Mouse (Mus musculus) T-helper 2 cell (primary cell): ENCODE measurements around the gene Tjp1.

Experiments
- in situ Hi-C: fragments of 300-600 bp; cut with MboI, MseI; formaldehyde crosslinking; loops from one replicate; pipeline ENCODE4 v1.15.1; 2025; ENCODE audit warnings: high pct_unique_total_duplicates

Gene Tjp1

DNA sequence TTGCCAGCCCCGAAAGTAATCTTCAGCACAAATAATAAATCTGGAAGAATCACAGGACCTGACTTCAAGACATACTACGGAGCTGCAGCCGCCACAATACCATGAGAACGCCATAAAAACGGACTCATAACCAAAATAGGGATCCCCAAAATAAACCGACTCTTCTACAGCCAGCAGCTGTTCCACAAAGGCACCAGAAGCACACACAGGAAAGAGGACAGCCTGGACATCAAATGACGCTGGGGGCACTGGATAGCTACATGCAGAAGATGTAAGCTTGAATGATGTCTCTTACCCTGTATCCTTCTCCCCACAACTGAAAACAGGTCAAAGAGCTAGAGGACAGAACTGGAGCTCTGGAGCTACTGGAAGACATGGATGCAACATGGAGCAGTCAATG, 138.0 kb downstream of the Tjp1 start:
- in situ Hi-C loops: no loop called here

DNA sequence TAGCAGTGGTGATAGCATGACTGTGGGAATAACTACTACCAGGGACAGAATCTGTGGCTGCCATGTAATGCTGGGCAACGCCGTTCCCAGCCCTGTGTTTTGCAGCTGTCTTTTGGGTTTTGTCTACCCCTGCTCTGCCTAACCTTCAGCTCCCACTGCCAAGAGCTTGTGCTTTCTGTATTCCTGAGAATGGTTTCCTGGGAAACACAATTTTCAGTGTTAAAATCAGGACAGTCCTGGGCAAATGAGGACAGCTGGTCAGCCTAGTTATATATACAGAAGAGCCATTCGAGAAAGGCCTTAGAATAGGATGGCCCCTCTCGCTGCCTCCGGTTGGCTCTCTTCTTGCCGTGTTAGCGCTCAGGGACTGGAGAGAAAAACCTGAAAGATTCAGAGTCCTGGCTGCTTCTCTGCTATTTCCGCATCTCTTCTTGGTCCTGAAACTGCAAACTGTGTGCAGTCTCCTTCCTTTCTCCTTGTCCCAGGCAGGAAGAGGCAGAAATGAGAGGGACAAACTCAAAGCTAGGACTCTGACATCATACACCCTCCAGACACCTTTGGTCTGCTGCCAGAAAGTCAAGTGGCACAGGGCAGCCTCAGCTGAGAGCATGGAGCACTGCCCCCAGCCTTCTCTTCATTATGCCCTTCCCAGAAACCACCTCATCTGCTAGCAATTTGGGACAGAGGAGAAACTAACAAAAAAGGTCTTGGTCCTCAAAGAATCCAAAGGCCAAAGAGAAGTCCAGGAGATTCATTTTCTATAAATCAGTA, 139.2 kb downstream of the Tjp1 start:
- in situ Hi-C loops: no loop called here

DNA sequence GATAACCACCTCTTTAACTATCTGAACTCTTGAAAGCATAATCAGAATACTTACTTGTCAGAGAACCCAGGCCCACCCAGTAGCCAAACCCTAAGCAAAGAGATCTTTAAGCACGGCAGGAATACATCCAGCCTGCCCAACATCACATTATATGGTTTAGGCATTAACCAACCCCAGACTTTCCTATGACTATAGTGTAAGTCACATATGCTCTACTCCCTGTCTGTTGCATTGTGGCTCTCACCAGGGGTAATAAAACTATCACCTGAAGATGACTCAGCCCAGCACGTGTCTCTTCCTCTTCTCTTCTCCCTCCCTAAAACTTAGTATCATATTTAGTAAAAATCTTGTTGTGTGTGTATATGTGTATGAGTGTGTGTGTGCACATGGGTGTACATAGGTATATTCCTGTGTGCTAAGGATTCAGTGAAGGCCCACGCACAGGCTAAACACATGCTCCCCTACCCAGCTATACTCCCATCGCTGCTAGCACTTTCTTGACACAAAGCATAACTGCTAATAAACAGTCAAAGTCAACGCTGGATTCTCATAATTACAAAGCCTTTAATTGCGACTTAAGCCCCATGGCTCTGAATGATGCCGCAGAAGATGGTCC, 139.9 kb downstream of the Tjp1 start:
- in situ Hi-C loops: no loop called here

DNA sequence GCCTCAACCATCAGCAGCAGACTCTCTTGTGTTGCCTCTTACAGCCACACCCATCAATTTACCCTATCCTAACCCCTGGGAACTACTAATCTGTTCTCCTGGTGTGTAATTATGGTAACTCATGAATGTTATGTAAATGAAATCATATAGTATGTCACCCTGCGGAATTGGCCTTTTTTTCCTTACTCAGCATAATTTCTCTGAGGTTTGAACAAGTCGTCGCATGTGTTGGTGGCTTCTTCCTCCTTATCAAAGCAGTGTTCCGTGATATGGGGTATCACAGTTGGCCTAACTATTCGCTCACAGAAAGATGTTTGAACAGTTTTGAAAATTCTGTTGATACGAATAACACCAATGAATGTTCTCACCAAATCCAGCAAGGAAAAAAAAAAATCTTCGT, 142.8 kb downstream of the Tjp1 start:
- in situ Hi-C loops: no loop called here

DNA sequence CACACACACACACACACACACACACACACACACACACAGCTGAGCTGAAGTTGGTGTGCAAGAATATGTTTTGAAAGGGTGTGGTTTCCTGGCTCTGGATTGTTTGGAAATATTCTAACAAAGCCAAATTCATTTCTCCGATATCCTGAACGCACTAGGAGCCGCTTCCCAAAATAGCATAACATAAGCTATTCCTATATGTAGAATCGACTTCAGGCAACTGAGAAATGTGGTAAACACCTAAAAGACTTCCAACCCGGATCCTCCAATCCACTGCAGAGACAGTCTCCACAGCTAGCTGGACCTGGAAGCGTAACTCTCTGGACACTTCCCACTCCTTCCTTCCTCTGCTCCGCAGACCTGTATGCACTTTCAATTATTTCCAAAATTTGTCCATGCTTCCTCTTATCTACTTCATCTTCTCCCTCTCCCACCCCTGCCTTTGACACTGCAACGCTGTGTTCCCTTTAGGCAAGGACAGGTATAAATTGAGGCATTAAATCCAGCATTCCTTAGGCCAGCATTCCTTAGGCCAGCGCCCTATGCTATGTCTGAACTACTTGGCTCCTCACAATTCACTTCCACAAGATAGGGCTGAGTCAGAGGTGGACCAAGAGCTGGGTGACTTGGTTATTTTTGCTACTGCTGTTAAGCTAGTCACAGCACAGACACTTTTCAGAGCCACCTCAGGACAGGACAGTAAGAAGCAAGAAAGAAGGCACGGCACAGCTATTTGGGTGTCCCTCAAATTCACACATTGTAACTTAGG, 144.9 kb downstream of the Tjp1 start:
- in situ Hi-C loops: no loop called here

DNA sequence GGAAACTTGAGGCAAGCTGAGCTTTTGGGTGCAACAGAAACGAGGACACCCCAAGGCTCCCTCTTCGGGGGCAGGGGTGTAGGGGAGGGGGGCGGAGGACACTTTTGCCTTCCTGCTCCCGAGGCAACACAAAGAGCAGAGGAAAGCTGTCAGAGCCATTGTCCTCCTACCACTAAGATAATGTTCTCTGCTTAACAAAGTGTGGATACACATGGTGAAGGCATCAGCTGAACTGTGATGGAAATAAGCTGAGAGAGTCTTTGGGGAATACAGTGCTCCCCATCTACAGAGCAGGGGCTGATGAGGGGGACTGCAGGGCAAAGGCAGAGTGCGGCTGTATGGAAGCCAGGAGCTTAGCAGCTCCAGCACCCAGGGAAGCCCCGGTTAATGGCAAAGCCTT, 145.7 kb downstream of the Tjp1 start:
- in situ Hi-C loops: no loop called here

DNA sequence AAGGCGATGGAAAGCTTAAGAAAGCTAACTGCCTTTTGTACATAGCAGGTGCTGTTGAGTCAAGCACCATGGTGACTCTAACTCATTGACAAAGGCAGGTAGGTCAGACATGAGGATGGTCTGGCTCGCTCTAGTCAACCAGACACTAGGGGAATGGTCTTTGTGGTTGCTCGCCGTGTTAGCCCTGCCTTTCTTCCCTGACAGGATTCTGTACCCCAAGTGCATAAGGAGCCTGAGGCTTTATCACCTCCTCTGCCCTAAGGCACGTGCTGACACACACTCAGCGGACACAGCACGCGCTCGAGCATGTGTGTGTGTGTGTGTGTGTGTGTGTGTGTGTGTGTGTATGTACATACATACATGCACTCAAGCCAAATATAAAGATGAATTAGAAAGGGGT, 146.9 kb downstream of the Tjp1 start:
- in situ Hi-C loops: no loop called here

DNA sequence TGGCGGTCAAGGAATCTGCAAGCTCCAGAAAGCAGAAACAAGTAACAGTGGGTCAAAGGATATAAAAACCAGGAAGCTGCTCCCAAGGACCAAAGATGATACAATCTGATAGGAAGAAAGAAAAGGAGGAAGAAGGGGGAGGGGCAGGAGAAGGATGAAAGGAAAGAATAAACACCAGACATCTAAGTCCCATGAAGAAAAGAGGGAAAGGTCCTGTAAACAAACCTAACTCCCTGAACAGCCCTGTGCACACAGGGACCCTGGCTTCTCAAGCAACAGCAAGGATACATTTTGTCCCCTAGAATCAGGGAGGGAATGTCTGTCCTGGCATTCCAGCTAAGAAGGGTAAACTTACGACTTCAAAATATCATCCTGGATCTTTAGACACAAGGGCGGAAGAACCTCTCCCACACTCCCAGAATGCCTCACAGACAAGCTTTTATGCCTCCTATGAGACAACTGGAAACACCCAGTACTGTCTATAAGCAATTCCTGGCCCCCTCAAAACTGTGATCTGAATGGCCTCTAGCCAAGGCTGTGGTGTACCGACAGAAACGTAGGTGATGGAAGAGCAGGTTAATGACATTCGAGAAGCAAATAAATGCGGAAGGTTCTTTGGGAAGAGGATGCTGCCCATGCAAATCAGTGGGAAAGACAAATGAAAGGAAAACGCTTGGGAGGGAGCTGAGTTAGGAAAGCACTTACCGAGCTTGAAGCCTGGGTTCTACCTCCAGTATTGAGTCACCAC, 148.6 kb downstream of the Tjp1 start:
- in situ Hi-C loops: no loop called here

DNA sequence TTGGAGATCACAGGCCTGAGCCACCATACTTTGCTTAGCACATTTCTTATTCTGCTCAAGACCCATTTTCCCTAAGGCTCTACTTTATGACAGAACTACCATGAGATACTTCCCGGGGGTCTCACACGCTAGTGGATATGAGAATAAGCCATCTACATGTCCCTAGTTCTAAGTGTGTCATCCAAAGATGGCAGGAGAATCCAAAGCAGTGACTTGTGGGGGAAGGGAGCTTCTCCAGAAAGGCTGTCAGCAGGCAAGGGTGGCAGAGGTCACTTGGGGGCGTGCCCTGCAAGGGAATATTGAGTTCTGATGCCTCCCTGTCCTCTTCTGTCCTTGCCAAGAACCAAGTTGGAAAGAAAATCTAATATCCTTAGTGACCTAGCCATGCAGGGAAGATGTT, 150.1 kb downstream of the Tjp1 start:
- in situ Hi-C loops: no loop called here

DNA sequence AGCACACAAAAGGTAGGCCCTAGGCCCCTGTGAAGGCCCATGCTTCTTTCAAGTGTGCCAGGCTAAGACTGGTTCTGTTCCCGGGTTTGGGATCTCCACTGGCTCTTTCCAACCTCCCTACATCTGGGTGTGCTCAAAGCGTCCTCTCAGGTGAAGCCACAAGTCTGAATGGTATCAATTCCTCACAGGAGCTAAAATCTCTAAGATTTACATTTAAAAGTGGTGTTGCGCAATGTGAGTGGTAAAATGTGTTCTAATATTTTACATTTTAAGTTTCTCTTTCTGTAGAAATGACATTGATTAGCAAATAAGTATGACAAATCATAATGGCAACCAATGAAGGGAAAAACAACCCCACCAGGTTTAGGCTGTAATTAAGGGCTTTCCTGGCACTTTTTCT, 152.0 kb downstream of the Tjp1 start:
- in situ Hi-C loops: no loop called here

DNA sequence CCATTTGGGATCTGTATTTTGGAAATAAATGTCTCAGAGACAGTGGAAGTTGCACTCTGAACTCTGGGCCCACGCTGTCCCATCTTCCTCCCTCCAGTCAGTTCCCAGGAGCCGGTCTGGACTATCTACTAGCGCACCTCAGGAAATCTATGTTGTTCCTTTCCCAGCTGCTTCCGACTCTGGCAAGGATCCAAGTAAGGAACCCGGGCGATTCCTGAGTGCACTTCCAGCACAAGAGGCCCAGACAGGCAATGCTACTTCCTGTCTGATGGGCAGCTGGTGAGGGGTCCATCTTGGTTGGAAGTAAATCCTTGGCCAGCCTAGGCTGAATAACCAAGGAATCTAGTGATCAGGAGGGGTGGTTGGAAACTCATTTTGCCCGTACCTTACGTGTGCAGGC, 152.4 kb downstream of the Tjp1 start:
- in situ Hi-C loops: no loop called here

DNA sequence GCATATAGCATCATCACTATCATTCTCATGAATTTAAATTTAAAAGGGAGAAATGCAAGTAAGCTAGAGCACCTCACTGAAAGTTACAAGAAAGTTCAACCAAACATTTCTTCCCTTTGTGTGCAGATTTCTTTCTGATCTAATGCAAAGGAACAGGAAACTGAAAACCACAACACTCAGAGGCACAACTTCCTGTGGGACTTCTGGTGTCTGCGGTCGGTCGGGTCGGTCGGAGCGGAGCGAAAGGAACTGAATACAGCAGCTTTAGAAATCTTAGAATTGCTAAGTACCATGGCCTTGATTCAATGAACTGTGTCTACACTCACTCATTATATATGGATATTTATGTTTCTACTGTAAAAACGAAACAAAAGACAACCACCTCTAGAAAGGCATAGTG, 154.2 kb downstream of the Tjp1 start:
- in situ Hi-C loops: no loop called here

DNA sequence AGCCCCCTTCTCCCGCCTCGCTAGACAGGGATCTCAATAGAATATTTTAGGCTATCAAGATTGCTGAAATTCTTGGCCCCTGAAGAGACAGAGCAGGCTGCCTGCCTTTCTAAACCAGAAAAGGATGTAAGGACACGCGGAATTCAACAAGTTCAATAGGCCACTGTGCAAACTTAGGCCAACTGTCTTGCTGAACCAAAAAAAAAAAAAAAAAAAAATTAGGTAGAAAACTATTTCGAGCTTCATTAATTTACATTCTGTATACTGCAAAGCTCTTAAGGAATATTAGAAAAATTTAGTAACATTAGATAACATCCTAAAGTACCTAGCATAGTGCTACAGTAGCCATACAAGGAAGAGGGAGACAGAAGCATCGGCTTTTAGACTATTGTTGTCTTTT, 155.8 kb downstream of the Tjp1 start:
- in situ Hi-C loops: no loop called here

DNA sequence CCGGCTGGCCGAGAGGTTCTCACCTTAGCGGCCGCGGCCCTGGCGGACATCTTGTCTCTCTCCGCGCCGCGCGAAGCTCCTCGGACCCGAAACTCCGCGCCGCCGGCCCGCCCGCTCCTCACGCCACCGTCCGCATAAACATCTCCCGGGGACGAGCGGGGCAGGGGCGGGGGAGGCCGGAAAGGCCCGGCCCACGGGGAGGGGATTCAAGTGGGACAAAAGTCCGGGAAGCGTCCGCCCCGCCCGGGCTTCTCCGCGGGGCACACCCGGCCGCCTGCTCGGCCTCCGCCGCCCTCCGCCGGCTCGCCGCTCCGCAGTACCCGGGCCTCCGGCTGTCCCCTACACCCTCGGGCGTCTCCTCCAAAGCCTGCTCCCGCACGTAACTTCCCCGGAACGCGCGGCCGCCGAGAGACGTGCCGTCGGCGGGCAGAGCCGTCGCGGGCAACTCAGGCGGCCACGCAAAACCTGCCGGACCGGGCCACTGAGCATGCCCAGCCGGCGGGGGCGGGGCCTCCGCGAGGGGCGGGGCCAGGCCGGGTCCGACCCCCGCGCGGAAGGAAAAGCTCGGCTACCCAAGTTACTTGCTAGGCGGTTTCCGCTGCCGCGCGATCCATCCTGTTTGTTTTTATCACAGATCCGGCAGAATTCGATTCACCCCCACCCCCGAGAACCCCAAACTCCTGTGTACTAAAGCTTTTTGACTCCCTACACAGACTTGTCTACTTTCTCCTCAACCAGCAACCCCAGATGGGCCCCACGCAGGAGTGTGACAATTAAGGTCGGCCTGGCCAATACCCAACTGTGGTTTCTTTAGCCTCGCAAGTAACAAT, 156.6 kb downstream of the Tjp1 start:
- in situ Hi-C loops: no loop called here

DNA sequence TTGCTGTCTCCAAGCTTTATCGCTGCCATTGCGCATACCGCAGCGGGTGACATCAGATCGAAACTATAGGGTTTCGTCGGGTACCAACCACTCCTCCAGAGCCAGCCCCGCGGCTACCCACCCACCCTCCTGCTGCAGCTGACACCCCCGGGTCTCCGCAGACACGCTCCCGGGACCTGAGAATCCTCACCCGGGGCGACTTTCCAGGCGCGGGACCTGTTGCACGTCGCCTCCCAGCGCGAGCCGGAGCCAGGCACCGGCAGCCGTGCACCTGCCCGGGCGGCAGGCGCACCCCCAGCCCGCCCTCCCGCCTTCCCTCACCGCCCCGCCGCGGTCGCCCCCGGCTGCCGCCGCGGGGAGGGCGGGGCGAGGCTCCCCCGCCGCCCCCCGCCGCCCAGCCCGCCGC, 157.2 kb downstream of the Tjp1 start:
- in situ Hi-C loops: no loop called here

DNA sequence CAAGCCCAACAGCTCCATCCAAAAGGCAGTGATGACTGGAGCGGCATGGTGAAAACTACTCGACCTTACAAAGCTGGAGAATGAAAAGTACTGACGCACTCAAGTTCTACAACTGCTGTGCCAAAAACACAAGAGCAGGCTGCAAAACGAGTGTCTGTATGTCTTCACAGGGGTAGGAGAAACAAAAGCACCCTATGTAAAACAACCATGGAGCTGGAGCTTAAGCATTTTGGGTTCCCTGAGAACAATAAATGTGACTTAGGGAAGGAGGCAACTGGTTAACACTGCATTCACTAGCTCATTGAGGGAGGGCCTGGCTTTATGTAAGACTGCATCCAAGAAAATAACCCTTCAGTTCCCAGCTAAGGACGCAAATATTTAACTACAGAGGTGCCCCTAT, 158.5 kb downstream of the Tjp1 start:
- in situ Hi-C loops: no loop called here

DNA sequence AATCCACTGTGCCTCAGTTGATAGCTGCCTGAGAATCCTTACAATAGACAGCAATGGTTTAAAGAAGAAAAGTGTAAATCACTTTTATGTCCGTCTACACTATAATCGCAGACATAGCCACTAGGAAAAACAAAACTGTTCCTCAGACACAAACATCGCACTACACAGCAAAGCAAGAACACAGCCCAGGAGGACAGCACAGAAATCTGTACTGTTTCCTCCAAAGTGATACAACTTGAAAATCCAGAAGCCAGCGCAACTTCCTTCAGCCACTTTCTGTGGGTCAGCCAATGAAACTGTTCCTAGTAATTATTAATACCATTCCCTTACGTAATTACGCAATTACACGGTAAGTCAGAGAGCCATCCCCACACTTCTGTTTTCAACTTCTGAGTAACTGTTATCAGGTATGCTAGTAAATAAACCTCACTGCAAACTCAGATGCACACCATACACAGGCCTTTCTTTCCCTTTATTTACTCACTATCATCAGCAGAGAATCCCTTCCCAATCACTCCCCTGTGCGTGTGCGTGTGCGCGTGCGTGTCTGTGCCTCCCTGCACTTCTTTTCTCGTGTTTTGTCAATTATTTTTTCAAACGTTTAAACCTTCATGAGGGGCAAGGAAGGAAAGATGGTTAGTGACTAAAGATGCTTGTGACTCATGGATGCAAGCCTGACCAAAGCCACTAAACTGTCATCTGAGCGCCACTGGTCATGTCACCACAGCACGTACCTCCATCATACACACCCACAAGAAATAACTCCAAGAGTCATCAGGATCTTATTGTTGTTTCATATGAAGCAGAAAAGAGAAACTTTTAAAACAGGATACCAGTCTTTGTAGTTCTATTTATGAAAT, 160.0 kb downstream of the Tjp1 start:
- in situ Hi-C loops: no loop called here

DNA sequence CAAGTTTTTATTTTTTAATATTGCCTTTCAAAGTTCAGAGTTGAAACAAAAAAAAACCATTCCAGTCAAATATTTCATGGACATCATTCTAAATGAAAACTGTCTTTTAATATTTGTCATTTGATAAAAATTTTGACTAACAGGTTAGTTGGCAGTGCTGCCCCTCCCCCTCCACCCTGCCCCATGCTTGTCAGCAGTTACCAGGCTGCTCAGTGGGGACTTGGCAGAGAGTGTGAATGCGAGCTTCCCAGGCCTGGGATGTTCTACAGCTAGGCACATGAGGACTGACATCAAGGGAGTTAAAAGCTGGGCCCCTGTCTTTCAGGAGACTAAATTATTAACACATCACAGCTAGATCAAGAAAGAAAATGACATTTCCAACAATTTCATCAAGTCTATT, 161.4 kb downstream of the Tjp1 start:
- in situ Hi-C loops: no loop called here

DNA sequence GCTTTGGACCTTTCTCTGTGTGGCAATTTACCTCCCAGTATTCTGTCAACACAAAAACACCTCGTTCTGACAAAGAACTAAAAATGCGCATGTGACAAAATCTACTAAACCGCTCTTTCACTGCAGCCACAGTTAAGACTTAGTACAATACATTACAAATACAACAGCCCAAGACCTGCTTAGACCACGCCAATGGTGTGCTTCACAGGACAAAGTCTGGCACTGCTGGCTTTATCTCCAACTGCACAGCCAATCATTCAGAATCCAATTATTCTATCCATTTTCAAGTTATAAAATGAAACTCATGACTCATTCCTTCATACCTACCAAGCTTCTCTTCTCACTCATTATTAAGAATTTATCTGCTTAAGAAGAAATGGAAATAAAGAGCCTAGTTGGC, 162.0 kb downstream of the Tjp1 start:
- in situ Hi-C loops: no loop called here

DNA sequence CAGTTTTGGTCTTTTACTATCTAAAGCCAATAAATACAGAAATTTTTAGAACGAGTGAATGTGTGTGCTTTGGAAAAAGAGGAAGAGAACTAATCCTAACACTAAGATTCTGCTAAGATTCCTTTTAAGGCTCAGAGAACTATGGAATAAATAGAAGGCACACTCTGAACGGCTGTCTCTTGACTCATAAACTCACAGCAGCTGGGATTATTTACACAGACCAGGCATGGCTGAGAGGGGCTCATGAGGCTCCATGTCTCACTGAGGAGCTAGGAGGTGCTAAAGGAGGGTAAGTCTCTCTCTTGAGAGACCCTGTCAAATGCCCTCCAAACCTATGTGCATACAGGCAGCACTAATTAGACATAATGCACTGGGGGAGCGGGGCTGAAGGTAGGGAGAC, 167.3 kb downstream of the Tjp1 start:
- in situ Hi-C loops: no loop called here
